Mouse (Mus musculus): ENCODE data around the gene Fgfr2.
"Not testable (repeated sequence)": the region's sequence is repeated elsewhere in the genome, so short reads cannot be mapped to it uniquely, and the experiment has no call there.

Gene Fgfr2

DNA sequence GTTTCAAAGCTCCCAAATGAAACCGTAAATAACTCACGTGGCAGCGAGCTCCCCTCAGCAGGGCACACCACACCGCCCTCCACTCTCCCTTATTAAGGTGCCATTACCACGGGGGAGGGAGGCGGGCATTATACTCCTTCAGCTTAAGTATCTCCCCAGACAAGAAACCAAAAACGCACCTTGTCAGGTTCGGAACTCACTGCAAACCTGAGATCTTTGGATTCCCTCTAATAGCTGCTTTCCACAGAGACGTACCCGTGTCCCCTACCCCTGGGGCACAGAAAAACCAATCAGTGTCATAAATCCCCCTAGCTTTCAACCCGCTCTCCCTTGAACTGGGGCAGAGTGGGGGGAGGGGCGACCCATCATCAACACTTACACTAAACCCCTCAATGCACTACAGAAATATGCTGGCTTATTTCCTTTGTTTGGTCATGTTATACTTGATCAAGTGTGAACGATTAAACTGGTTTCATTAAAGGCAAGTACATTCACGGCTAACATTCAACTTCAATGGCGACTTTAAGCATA lies 2.9 kb downstream of the Fgfr2 start:
- DNase-seq (ENCODE audit: low read depth, low spot score), result no peak

DNA sequence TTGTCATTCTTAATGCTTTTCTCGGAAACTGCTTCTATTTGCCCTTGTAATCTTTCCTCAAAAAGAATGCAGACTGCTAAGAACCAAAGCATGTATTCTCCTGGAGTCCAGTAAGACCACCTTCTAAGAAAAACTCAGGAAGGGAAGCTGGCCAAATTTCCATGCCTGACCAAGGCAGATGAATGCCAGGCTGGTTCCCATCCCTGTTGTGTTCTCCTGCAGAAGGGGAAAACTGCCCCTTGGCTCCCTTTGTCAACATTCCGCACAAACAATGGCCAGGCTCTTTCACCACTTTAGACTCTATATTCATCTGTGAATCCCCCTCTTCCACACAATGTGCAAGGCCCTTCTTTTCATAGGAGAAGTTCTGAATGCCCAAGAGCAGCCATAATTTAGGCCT lies 5.3 kb downstream of the Fgfr2 start:
- no peak for DNase-seq (ENCODE audit: low read depth, low spot score)

DNA sequence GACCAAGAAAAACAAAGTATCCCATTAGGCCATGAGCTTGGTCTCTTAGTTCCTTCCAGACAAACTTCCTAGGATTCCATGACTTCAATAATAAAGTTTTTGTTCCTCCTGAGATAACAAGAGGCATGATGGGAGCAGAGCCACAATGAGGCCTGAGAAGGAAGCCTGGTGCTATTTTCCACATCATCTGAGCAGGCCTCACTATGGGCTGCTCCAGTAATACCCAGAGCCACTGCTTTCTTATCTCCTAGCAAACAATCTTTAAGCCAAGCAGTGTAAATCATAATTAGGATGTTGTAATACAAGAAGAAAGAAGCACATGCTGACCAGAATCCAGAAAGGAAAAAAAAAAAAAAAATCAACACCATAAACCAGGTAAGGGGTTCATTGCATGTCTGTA lies 6.6 kb downstream of the Fgfr2 start:
- DNase-seq (ENCODE audit: low read depth, low spot score), result no peak

DNA sequence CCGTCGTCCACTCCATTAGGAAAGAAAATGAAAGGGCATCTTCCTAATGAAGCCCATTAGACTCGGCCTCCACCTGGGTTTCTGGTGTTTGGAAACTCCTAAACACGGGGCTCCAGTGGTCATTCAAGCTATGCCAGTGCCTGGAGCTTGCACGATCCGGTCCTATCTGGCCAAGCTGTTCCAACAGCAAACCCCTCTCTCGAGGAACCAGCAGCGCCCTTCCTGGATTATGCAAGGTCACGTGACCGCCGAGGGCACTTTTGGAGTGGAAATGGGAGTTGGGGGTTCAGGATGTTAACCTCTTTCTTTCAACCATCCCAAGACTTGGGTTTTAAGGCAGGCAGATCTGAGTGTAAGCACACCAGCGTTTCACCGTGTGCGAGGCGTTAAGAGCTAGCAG lies 7.3 kb downstream of the Fgfr2 start:
- no peak for DNase-seq (ENCODE audit: low read depth, low spot score)

DNA sequence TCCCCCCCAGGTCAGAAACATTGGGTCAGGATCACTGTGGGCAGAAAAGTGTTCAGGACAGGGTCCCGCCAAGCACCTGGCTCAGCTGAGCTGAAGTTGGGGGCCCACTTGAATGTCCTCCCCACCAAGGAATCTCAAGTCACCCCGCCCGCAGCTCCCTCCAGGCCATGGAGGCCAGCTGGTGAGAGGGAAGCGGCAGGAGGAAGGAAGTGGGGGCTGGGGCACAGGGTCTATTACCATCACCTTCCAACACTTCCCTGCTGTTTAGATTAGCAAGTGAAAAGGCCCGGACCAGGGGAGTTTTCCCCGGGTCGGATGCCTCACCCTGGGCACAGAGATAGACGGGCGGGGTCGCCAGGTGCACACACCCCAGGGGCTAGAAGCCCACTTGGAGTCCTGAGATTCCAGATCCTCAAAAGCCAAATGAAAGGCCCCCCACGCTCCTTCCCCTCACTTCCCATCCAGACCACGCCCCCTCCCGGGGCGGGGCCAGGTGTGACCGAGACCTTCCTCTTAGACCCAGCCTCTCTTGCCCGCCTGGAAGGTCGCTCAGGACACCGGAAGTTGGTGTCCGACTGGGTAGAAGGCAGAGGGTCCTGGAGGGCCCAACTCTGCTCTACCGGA lies 8.2 kb downstream of the Fgfr2 start:
- DNase-seq (ENCODE audit: low read depth, low spot score), result no peak

DNA sequence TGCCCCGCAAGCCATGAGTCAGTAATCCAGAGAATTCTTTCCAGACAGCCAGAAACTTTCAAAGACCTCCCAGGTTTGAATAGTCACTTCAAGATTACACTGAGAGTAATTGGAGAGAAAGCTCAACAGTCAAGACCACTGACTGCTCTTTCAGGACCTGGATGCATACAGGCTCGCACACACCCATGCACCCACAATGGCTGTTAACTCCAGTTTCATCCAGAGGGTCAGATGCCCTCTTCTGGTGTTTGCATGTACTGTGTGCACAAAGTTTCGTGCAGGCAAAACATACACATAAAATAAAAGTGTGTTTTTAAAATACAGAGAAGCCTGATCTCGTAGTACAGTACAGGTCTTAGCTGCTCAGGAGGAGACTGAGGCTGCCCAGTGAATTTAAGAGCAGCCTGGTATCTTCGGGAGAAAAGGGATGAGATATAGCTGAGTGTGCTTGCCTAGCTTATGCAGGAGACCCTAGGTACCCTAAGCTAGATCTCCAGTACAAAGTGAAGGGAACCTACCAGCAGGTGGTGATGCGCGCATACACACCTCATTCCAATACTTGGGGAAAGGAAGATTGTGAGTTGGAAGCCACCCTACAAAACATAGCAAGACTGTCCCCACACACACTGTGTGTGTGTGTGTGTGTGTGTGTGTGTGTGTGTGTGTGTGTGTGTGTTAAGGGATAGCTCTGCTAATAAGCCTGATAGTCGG lies 9.8 kb downstream of the Fgfr2 start:
- peak; percentile 35 for DNase-seq (ENCODE audit: low read depth, low spot score)

DNA sequence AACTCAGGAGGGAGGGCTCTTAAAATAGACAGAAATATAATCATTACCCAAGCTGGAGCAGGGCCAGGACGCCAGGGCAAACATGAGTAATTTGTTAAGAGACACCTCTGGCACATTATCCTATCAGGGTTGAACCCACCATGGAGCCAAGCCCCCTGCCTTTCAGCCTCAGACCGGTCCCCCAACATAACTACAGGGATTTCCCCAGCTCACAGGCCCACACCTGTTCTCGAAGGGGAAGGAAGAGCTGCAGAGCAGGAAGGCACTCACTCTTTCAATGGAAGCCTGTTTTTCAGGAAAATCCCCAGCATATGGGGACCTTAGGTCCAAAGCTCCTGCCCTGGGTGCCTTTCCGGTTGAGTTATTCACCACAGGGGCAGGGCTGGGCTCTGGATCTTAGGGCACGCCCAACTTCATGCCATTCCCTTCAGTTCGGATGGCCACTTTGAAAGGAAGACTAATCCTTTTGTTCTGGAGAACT lies 10.8 kb downstream of the Fgfr2 start:
- DNase-seq (ENCODE audit: low read depth, low spot score), result peak; percentile 29

DNA sequence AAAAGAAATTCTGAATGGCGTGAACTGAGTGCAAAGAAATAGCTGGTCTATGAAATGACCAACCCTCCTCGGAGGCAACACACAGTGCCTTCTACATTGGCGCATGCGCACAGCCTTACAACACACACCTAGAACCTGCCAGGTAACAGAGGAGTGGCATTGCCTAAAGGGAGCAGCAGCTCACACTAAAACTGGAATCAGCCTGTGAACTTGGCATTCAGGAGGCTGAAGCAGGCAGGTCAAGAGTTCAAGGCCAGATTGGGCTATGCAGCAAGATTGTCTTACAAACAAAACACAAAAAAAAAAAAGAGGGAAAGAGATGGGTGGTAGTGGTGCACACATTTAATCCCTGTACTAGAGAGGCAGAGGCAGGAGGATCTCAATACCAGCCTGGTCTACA lies 13.7 kb downstream of the Fgfr2 start:
- DNase-seq (ENCODE audit: low read depth, low spot score), result no peak

DNA sequence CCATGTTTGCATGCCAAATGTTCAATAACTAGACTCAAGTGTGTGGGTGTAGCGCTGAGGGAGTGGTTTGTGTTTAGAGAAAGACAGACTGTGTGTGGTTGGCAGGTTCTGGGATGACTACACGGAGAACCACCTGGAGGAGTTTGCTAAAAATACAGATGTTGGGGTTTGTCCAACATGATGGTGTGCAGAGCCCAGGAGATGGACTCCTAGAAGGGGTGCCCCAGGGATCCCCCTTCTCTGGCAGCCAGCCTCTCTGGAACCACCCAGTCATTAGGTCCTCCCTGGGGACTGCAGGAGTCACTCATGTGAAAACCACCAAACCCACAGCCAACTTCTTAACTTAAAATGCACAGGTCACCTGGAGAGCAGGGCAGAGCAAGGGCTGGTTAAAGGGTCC lies 14.5 kb downstream of the Fgfr2 start:
- DNase-seq (ENCODE audit: low read depth, low spot score), result peak; percentile 32

DNA sequence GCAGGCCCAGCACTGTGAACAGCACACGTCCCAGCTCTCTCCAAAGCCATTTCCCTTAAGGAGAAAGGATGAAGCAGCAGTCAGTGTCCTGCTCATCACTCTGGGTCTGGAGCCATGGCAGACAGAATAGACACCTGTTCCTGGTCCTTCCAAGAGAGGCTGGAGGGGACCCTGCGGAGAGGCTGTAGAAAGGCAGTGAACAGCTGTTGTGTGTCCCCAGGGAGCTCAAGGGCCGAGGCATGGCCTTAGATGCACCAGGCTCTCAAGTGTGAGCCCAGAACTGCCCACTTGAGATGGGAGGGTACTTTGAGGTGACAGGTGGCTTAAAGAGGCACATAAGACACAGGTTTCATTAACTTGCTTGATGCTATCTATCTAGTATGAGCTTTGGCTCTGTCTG lies 20.6 kb downstream of the Fgfr2 start:
- DNase-seq (ENCODE audit: low read depth, low spot score), result no peak

DNA sequence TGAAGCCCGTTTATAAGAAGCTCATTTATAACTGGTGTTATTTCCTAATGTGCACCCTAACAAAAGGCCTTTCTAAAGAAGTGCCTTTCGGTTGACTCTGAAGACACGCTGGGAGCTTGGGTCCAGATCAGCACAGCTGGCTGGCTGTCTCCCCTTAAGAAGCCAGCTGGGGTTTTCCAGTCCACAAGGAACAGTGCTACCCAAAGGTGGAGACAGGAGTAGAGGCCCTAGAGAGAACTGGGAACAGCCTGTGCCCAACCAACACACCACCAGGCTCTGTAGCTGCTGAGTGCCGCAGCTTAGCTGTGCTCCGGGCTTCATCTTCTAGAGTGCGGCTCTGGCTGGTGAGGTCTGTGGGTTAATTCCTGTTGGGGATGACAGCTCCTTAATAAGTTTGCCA lies 22.1 kb downstream of the Fgfr2 start:
- DNase-seq (ENCODE audit: low read depth, low spot score), result no peak

DNA sequence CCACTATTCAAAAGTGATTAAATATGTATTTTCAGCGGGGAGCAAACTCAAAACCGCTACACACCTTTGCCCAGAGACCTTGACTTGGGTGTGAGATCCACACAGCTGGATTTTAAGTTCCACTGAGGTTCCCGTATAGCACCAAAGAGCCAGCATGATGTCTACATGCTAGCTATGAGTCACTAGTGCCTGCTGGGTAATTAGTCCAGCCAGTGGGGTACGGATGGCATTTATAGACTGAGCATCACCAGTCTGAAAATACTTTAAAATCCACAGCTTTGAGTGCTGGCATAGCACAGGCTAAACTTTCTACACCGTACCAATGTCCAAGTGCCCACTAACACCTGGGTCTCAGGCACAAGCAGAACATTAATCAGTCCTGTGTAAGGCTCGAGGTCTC lies 23.0 kb downstream of the Fgfr2 start:
- no peak for DNase-seq (ENCODE audit: low read depth, low spot score)

DNA sequence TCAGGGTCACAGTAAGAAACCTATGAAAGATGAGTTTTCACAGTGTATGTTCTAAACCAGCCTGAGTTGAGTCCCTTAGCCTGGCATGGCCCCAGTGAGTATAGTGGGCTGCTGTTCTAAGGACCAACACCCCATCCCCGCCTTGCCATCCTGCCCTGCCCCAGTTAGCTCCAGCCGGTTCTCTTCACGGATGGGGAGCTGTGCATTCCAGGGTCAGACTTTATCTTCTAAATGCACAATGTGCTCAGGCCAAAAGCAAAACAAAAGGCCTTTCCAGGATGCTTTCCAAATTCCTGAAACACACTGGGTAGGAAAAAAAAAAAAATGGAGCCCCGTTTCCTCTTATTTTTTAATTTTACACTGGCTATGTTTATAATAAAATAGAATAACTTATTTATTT lies 23.9 kb downstream of the Fgfr2 start:
- DNase-seq (ENCODE audit: low read depth, low spot score), result no peak

DNA sequence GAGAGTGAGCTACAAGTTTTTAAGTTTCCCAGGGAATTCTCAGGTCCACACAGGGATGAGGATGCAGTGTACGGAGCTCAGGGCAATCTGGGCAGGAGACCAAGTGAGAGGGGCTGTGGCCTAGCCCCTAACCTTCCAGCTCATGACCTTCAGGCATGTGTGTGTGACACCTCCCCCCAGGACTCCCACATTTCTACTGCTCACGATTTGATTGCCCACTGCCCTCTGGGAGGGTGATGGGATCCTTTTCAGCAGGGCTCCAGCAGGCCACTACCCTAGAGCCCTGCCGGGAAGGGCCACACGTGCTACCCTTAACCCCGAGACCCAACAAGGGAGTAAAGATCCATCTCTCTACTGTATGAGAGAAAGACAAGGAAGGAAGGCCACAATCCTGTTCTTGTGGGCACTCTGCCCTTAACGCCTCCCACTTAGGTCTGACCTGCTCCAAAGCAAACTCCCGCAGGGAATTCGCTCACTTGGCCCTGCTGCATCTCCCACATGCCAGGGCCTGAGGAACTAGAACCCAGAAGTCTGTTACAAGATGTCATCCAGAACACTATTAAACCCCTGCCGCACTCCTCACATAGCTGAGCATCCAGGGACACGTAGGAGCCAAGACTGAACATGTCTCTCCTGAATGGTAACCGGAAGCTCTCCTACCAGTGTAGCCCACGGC lies 24.9 kb downstream of the Fgfr2 start:
- no peak for DNase-seq (ENCODE audit: low read depth, low spot score)

DNA sequence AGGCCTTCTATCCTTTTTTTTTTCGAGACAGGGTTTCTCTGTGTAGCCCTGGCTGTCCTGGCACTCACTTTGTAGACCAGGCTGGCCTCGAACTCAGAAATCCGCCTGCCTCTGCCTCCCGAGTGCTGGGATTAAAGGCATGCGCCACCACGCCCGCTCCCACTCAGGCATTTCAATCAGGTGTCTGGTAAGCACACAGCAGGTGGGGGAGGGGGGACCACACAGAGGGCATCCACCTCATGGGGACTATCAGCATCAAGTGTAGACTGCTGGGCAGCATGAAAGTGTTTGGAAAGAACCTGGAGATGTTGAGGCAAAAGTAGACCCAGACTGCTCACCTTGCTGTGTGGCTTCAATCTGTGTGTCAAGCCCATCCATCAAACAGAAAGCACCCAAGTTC lies 27.5 kb downstream of the Fgfr2 start:
- not testable (repeated sequence) for DNase-seq (ENCODE audit: low read depth, low spot score)

DNA sequence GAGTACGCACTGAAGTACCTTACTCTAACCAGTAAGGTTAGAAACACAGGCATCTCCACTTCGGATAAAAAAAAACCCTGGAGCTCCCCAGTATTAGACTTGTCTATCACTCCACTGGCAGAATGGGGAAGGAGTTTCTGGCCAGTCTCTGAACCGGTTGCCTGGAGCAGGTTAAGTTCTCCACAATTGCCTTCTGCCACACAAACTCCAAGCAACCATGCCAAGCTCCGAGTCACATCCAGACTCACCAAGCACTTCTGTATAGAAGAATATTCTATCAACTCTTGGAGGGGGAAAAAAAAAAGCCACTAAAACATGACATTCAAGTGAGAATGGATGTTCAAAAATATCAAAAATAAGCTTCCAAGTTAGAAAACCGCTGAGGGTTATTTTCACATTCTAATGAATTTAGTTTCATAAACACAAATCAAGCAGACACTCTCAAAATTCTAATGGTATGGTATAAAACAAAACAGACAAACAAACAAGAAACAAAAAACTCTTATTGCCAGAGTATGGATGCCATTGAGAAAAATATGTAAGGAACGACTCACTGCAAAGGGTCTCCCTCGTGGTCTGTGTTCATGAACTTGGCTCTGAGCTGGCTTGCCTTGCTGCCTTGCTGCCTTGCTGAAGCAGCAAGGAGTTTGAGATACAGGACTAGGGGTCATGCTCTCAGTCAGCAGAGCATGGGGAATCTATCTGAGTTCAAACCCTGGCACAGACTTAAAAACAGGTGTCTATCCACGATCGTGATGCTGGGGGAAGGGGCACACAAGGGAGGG lies 28.2 kb downstream of the Fgfr2 start:
- peak; percentile 67 for DNase-seq (ENCODE audit: low read depth, low spot score)

DNA sequence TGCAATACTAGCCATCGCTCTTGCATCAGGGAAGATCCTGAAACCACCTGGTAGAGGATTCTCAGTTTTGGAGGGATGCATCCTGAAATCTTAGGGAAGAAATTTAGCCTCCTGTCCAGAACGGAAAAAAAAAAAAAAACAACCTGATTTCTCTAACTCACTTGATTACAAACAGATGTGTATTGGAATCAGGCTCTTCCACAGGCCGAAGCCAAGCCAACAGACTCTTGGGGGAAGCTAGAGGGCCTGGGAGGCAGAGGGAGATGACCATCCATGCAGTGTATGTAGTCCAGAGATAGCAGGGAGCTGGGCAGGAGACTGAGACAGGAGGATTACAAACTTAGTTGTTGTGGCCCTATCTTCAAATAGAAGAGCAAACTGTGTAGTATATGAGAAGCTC lies 29.0 kb downstream of the Fgfr2 start:
- peak; percentile 71 for DNase-seq (ENCODE audit: low read depth, low spot score)

DNA sequence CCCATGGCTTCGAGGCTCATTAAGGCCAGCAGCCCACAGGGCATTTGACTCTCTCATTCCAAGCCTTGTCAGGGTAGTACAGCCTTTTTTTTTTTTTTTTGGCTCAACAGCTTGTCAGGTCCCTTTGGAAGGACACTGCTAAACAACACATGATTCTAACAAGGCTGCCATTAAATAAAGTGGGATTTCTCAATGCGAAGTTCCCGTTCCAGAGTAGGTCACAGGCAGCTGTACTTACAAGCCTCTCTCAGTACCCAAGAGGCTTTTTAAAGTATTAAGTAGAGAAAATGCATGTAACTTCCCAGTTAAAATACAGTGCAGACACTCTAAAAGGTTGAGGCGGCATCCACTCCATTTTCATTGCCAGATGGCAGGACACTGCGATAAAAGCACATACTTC lies 29.4 kb downstream of the Fgfr2 start:
- DNase-seq (ENCODE audit: low read depth, low spot score), result no peak

DNA sequence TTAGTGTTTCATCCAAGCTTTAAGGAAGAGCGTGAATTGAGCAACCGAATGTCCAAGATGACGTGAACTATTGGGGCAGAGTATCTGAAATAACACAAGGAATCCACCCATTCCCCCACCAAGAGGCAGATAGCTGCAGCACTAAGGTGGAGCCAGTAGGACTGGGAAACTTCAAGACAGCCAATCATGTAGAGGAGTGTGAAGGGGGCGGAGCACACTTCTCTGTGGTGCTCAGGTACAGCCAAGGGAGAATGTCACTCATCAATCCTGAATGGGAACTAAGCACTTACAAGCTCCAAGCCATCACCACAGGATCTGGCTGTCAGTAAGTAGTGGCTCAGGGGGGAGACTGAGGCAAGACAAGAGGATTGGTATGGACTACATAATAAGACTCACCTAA lies 32.5 kb downstream of the Fgfr2 start:
- DNase-seq (ENCODE audit: low read depth, low spot score), result no peak

DNA sequence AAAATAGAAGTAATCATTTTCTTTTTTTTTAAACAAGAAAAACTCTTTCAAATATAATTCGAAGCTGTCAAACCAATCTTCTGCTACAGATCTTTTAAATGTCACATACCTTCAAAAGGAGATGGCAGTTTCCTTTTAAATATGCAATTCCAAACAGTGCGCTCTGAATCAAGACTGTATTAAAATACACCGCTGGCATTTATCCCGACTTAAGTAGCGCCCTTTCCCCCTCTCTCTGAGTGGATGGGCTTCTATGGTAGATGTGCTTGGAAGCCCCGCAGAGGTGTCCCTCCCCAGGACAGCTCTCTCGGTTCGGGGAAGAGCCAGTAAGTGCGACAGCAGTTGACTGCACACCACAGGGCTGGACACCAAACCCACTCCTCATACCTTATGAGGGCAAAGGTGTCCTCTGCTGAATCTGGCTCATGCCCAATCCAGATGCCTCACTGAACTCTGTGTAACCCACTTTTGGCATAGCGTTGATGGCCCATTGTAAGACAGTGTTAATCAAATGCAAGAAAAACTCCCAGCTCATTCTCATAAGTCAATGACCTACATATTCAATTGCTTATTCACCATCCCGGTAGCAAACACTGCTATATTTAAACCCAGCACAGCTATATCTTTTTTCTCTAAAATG lies 33.4 kb downstream of the Fgfr2 start:
- no peak for DNase-seq (ENCODE audit: low read depth, low spot score)

DNA sequence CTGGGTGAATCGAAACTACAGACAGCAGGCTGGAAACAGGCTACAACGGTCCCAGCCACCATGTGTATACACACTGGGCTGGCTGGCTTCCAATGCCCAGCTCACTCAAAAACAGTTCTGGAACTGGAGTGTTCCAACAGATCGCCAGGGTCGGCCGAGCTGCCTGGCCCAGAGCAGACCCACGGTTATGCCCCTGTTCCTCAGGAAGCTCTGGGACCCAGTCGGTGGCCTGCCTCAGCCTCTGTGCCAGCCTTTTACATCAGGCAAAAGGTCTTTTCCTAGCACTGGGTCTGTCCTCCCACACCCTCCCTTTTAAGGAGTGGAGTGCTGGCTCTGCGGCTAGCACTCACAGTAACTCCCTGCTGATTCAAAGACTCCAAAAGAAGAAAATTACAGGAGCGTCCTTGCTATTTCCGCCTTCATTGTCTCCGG lies 34.3 kb downstream of the Fgfr2 start:
- peak; percentile 73 for DNase-seq (ENCODE audit: low read depth, low spot score)
